Mouse (Mus musculus): ENCODE results near the gene Lrp2bp. TPM values are rescaled to one million over a fixed set of nuclear protein-coding genes. Genes with fewer than 3 reads are reported as not detected.

The Lrp2bp gene
- under 1 TPM; 0.26 to 0.30 TPM for total RNA-seq (2021)
- long read RNA-seq, experiment 1: 0 reads
- long read RNA-seq, experiment 2, partial matches to known transcripts: 2 of 2 reads
- long read RNA-seq, experiment 2, other reads (novel, unspliced or antisense): 0 of 2 reads

DNA sequence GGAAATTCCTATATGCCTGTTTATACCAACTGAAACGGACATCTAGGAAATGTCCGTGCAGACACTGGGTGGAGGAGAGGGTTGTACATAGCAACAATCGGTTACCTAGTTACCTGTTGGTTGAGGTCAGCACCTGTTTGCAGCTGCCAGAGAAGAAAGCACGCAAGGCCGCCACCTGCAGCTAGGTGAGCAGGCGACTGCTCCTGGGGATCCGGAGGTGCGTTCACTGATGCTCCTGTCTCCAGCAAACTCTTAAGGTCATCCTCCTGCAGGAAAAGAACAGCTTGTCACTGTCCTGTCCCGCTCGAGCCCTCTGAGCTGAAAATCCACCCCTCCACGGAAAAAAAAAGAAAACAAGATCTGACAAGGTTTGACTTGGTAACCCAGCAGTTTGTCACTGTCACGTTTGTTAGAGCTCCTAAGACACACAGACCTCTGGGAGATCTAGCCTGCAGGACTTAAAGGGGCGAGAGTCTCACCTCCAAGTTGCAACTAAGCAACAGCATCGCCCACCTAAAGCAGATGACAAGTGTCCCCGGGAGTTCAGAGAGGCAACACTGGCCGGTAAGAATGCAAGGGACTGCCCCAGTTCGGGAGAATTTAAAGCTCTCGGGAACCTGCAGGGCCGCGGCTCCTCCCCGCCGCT lies at the start of gene Lrp2bp:
Lrp2bp (plus strand) TSS at position 166 of the 646 bp plus-strand sequence.
- peak in 1 of 2 experiments; percentile 28 for DNase-seq (ENCODE audit: low spot score in 2 of 2)

DNA sequence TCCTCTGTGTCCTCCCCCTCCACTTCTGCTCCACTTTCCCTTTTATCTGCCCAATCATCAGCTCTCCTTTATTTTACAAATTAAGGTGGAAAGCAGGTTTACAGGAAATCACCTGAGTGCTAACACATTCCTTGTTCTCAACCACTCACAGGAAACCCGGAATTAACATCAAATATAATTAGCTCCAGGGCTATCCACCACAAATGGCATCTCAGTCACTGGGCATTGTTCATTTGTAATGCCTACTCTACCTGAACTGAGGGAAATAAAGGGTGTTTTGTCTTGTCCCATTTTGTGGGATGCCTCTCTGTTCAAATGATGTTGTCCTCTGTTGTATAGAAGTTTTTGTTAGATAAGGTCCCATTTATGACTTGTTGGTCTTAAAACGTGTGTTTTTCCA lies 48.5 kb upstream of the Lrp2bp start:
- DNase-seq (ENCODE audit: low spot score in 2 of 2): no peak

DNA sequence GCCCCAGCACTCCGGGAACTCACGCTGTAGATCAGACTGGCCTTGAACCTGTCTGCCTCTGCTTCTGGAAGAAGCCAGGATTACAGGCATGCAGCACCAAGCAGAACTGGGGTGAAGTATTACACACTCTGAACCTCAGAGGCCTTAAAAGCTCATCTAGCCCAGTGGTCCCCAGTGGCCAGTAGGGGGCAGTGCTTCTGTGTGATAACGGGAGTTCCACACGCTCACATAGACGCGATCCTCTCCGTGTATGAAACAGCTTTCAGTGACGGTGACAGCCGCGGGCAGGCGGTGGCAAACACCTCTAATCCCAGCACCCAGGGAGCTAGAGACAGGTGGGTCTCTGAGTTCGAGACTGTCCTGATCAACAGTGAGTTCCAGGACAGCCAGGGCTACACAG lies 28.2 kb upstream of the Lrp2bp start:
- no peak for DNase-seq (ENCODE audit: low spot score in 2 of 2)

DNA sequence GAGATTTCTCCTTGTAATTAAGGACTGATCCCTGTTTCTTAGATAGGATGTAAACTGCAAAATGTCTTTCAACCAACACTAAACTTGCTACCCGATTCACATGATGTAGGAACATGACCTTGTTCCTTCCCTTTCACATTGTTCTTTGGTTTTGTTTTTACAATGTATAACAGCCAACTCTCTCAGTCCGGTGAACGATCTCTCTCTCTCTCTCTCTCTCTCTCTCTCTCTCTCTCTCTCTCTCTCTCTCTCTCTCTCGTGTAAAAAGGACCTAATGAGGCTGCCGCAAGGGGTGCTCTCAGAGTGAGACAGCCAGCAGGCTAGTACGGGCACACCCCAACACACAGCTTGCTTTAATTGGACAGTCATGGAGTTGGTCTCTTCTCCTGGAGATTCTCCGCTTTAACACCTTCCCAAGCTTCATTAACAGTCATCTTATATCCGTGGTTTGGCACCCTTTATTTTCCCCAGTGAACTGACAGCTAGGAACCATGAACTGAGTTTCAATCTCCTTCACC lies 25.1 kb upstream of the Lrp2bp start:
- no peak for DNase-seq (ENCODE audit: low spot score in 2 of 2)

DNA sequence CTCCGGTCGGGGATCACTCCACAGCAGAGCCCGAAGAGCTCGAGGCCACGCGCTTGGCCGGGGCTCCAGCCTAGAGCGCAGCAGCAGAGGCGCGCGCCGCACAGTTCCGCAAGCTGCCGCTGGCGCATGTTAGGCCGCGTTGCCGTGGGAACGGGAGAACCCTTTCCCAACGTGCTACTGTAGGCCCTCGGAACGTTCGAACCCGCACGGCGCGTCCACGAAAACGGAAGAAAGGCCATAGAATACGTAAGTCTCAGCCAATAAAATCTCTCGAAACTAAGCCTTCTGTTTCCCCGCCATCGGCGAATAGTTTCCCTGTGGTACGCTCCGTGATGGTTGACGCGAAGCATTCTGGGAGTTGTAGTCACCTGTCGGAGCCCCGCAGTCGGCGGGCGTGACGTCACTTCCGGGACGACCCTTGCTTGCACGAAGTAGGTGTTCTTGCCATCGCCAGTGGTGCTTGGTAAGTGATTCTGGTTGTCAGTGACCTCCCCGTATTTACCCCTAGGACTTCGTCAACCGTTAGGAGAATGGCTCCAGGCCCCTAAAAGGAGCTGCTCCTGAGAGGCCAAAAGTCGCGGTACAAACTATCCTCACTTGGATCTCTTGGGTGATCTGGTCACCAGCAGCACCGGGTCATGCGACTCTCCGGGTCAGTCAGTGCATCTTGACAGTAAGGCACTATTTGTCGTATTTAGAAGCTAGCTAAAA lies 23.8 kb upstream of the Lrp2bp start, which contains the start of the genes 1700029J07Rik and Ufsp2:
1700029J07Rik (minus strand) TSS at position 127 of the 711 bp plus-strand sequence.
Ufsp2 (plus strand) TSS at position 403 of the 711 bp plus-strand sequence.
- peak; percentile 99 for DNase-seq (ENCODE audit: low spot score in 2 of 2)

DNA sequence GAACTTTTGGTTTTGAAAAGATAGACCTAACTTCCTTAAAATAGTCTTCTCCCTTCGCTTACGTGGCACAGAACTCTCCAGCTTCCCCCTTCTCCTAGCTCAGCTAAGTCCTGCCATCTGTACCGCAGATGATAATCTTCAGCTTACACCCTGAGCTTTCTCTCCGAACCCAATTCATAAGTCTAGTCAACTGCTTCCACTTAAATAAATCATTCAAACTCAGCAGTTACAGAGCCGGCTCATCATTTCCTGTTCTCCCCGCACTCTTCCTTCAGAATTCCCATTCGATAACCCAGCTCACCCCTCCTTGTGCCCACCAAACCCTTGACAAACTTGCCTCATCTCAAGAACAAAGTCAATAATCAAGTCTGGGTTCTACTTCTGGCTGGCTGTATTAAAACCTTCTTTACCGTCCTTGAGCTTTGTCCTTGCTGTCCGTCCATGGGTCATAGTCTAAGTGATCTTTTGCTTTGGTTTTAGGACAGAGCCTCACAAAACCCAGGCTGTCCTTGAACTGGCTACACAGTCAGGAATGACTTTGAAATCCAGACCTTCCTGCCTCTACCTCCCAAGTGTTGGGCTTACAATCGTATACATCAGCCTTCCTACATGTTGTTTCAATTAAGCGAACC lies 23.1 kb upstream of the Lrp2bp start:
- no peak for DNase-seq (ENCODE audit: low spot score in 2 of 2)

DNA sequence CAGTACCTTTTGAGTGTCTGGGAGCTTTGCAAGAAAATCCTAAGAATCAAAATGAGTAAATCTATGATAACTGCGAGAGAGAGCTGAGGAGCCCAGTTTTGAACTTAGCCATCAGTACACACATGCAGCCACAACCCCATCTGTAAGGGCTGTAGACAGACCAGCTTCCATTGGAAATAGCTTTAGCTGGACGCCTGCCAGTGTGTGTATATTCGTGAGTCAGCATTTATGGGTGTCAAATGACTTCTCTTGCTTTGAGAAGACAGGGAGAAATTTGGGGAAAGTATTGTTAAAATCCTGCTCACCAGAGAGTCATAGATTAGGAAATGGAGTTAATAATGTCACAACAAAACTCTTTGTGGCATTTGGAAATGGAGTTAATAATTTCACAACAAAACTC lies 12.4 kb upstream of the Lrp2bp start:
- DNase-seq (ENCODE audit: low spot score in 2 of 2): no peak

DNA sequence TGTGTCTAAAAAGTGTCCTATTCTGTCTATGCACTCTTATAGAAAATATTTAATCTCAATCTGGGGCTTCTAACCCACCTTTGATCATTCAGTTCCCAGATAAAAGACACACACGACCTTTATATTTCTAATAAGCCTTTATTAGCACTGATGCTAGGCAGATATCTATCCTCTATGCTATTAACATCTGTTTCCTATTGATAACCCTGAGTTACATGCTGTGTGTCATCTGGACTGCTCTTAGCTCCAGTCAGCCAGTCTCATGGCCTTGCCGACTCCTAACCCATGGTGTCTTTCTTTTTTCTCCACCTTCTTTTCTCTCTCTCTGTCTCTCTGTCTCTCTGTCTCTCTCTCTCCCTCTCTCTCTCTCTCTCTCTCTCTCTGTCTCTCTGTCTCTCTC lies 10.9 kb upstream of the Lrp2bp start:
- no peak for DNase-seq (ENCODE audit: low spot score in 2 of 2)

DNA sequence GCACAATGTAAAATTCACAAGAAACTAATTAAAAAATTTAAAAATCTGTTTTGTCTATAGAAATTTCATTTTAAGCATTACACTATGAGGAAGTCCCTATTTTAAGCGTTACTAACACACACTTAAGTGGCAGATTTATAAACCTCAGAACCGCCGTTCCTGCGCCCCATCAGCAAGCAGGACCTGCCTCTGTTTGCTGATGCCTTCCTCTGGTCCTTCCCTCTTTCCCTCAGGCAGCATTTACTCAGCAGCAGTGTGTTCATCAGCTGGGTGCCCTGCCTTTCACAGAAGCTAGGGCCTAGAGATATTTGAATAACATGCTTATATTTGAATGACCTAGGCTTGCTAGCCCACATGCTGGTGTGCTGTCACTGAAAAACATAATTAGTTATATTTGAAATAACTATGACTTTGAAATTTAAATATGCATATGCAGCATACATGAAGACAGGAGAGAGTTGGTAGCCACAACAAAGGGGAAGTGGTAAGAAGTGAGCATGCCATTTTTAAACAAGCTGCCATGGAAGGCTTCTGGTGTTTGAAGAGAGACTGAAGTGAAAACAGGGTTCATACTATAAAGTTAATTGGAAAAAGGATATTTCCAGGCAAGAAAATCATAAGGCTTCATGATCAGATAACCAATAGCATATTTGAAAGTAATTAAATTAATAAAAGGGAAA lies 8.3 kb upstream of the Lrp2bp start:
- no peak for DNase-seq (ENCODE audit: low spot score in 2 of 2)

DNA sequence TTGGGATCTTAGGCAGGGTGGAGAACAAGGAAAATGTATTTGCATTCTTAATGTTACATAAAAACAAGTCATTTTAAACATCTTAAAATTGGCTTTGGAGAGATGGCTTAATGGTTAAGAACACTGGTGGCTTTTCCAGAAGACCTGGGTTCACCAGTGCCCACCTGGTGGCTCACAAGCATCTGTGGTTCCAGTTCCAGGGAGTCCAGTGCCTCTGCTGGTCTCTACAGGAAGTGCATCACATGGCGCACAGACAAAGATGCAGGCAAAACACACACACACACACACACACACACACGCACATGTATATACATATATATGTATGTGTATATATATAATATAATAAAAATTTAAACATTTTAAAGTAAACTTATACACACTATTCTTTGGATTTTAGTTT lies 5.0 kb upstream of the Lrp2bp start:
- no peak for DNase-seq (ENCODE audit: low spot score in 2 of 2)

DNA sequence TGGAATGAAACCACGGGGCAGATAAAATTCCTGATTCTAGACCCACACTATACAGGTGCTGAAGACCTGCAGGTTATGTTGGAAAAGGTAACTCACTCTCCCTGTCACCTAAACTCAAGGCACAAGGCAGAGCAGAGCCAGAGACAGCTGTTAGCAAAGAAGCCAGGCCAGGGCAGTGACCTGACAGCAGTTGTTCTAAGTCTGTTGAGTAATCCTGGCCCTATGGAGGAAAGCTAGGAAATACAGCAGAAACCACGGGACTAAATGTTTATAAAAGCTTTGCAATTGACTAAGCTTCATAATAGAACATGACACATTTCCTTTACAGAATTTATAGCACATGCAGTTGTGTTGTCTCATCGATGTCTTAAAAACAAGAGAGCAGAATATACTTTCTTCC lies 3.5 kb upstream of the Lrp2bp start:
- no peak for DNase-seq (ENCODE audit: low spot score in 2 of 2)

DNA sequence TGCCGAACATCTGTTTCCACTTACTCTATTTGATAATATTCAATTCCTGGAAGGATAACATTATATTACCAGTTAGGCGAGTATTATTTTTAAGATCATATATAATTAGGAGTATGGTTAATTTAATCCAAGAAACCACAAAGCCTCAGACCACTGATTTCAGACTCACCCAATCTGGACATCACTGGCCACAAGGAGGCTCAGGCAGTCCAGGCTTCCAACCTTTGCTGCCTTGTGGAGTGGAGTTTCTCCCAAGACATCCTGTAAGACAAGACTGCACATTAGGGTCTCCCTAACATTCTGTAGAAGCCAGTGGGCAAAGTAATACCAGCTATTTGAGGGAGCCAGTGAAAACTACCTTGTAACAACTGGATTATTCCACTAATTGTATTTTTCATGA lies 875 bp upstream of the Lrp2bp start:
- DNase-seq (ENCODE audit: low spot score in 2 of 2): no peak

DNA sequence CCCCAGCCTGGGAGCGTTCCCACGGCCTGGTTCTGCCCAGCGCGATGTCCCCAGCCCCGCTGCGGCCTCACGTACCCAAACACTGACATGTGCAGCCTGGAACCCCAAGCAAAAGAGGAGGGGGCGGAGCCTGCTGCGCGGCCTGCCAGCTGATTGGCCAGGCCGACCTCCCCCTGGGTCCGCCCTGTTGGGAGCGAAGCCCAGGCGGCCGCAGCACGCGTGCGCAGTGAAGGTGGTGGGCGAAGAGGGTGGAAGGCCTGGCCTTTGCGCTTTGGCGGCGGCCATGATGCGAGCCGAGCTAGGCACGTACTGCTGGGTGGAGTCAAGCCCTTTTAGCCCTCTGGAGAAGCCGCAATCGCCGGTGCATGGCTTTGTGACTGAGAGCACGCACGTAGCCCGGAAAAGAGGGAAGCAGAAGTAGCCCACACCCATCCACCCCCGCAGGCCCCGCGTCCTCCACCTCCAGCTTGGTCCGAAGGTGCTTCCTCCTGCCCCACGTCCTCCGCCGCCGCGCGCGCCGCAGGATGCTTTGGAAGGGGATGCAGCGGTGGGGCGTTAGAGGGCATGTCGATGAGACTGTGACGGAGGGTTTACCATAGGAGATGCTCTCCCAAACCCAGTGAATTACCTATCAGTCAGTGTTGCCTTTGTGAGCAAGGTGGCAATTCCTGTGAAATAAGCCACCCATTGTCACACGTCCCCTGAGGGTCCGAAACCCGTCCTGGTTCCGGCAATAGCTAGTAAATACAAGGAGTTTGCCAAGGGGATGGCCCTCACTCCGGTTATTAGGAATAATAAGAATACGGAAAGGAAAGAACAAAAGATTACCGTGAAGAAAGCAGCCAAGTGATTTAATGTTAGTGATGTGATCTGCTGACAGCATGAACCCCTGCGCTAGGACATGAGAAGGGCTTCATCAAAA lies 942 bp downstream of the Lrp2bp start:
- peak; percentile 99 for DNase-seq (ENCODE audit: low spot score in 2 of 2)

DNA sequence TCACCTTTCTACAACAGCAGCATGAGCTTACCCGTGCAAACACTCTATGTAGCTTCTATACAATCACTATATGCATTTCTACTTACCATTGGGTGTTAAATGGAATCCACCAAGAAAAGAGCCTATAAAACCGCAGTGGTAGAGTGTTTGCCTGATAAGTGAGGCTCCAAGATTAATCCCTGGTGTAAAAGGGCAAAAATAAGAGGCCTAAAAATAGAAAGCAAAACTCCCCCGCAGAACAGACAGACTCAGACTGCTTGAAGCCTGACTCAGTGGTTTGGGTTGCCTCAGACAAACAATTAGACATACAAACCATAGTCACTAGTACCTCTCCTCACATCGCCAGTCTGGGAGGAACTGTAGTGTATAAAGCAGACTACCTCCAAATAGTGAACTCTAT lies 6.5 kb downstream of the Lrp2bp start, which contains the start of gene Ankrd37:
Ankrd37 (minus strand) TSS at position 112 of the 400 bp plus-strand sequence.
- DNase-seq (ENCODE audit: low spot score in 2 of 2): no peak

DNA sequence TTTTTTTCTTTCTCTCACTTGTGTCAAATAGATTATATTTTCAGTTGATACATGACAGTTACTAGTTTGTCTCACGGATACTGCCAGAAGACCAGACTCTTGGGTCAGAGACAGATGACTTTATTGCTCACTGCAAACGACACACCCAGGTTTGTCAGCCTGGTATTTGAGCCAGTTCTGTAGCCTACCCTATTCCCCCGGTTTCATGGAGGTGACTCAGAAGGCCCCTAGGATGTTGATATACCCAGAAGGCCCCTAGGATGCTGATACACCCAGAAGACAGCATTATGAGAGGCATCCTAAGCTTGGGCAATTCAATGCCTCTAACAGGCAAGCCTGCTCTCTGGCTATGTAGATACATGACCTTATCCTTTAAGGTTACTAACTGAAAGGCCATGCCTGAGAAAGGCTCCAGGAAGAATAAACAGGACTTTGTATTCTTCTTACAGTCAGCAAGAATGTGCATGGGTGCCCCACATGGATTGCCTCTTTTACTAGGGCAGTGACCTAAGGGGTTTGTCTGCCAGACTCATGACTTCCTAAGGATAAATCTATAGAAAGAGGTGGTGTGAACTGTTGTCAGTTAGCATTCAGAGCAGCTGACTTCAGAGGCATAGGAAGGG lies 8.1 kb downstream of the Lrp2bp start:
- no peak for DNase-seq (ENCODE audit: low spot score in 2 of 2)

DNA sequence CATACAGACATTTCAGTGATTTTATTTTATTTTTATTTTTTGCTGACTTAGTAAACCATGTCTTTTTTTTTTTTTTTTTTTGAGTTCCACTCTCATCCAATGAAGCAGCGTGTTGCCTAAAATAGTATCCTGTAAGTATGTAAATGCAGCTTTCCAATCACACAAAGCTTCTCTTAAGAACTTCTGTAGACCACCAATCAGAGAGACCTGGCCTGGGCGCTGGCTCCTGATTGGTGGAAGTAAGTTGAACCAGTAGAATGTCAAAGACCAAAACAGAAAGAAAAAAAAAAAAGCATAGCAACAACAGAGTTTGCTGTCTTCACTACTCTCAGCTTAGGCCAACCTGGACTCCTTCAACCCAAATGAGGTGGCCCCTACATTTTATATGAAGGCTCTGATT lies 11.2 kb downstream of the Lrp2bp start:
- DNase-seq (ENCODE audit: low spot score in 2 of 2): no peak

DNA sequence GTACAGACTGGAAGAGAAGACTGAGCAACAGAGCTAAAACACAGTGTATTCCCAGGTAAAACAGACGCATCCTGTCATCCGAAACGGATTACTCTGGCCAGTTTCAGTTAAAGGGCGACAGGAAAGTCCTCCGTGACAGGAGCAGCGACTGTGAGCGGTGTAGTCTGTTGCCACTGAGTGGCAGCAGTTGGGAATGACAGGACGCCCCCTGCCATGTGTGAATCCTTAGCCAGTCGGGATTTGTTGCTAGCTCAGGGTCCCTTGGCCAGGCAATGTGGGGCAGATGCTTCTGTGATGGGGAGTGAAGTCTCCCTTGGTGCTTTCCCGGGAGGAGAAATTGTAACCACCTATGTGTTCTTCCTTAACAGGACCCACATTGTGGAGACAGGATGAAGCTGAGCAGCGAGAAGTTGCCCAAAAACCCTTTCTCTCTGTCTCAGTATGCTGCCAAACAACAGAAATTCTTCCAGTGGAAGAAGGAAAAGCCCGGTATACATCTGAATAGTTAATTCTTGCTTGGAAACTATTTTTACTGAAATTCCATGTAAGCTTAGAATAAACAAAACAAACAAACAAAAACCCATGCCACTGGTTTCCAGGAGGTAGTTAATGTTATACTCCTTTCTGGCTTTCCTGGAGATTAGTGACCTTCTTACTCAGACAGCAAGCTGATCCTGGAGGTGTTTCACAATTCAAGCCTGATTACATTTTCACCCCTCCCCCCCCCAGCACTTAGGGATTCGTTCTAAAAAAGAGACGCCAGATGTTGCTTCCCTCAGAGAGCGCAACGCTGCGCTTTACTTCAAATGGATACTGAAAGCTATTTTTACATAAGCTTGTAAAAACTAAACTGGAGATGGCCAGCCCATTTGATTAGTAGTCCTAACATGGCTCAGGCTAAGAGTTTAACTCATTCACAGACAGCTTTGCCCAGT lies 11.9 kb downstream of the Lrp2bp start:
- DNase-seq (ENCODE audit: low spot score in 2 of 2): peak; percentile 26 to 31

DNA sequence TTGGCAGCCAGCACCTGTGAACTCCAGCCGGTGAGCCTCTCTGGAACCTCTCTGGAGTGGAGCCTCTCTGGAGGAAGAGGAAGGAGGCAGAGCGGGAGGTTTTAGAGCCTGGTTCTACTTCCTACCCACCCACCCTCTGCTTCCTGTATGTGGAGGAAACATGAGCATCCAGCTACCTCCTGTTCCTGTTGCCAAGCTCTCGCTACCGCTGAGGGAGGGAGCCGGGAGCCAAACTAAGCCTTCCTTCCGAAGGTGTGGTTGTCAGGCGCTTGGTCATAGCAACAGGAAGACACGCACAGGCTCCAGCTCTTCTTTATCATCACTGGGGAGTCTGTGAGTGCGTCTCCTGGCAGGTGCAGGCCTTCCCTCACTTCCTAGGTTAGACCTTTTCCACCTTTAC lies 23.1 kb downstream of the Lrp2bp start:
- peak in 1 of 2 experiments; percentile 13 for DNase-seq (ENCODE audit: low spot score in 2 of 2)
